Mouse (Mus musculus) forebrain, embryonic 13.5 days (tissue): ENCODE data around the gene Gm49721. TPM values are rescaled to one million over a fixed set of nuclear protein-coding genes. Genes with fewer than 3 reads are reported as not detected.
"Not testable (repeated sequence)": the region's sequence is repeated elsewhere in the genome, so short reads cannot be mapped to it uniquely, and the experiment has no call there.

Experiments used
- ATAC-seq: fragments of 200-750 bp; cut with Nextera tagmentation; 2 replicates; pipeline ENCODE4 v1.8.0; 2017
- H3K27ac ChIP-seq: fragments of 300-500 bp; sonication (generic); 2 replicates; pipeline ENCODE4 v1.5.1; 2015; ENCODE audit warnings: inconsistent platforms, mild to moderate bottlenecking, moderate library complexity
- H3K27me3 ChIP-seq: fragments of 300-500 bp; sonication (generic); 2 replicates; pipeline ENCODE4 v1.6.1; 2015; ENCODE audit warnings: mild to moderate bottlenecking, inconsistent platforms
- H3K36me3 ChIP-seq: fragments of 300-500 bp; sonication (generic); 2 replicates; pipeline ENCODE4 v1.6.1; 2015; ENCODE audit warnings: mild to moderate bottlenecking, inconsistent platforms; ENCODE audit not compliant: poor library complexity, severe bottlenecking
- H3K4me1 ChIP-seq: fragments of 300-500 bp; sonication (generic); 2 replicates; pipeline ENCODE4 v1.6.1; 2015; ENCODE audit warnings: inconsistent platforms
- H3K4me2 ChIP-seq: fragments of 300-500 bp; sonication (generic); 2 replicates; pipeline ENCODE4 v1.6.1; 2015; ENCODE audit warnings: inconsistent platforms, mild to moderate bottlenecking, moderate library complexity
- H3K4me3 ChIP-seq: fragments of 300-500 bp; sonication (generic); 2 replicates; pipeline ENCODE4 v1.5.1; 2015; ENCODE audit warnings: mild to moderate bottlenecking, inconsistent platforms
- H3K9ac ChIP-seq: fragments of 300-500 bp; sonication (generic); 2 replicates; pipeline ENCODE4 v1.6.1; 2015; ENCODE audit warnings: mild to moderate bottlenecking, inconsistent platforms
- H3K9me3 ChIP-seq: fragments of 300-500 bp; sonication (generic); replicated peaks from 2 replicates; pipeline ENCODE4 v1.6.1; 2016; ENCODE audit warnings: inconsistent platforms
- WGBS: fragments of 180-500 bp; shearing (Covaris S2); methylation state at CpG from one replicate; pipeline ENCODE4 v1.1.7; 2015; 5-methylcytosine and 5-hydroxymethylcytosine counted together
- polyA plus RNA-seq: library from polyadenylated mRNA; unstranded; fragments of >200 nt; fragmentation: Nextera tagmentation; extraction: Ambion mirVana; gene quantifications from 2 replicates; pipeline ENCODE4 v1.2.1, GENCODE M21; 2015

The Gm49721 gene
- 0.22 and 0.47 TPM in 2 replicates for polyA plus RNA-seq

GRCm38 (mm10) chr17:6978287-6979248 lies at the start of gene Gm49721:
TSS of gene Gm49721 (plus strand) at chr17:6978904.
- H3K4me1 ChIP-seq, H3K9me3 ChIP-seq, H3K27ac ChIP-seq, H3K27me3 ChIP-seq, H3K36me3 ChIP-seq: not testable (repeated sequence)
- H3K9ac ChIP-seq: peak within 1 kb of the TSS; percentile 70
- peak; percentile 99 for ATAC-seq
- H3K4me2 ChIP-seq: peak within 1 kb of the TSS; percentile 60
- 2% methylated on average over 36 of the region's 68 CpGs for WGBS
- peak within 1 kb of the TSS; percentile 51 for H3K4me3 ChIP-seq

- WGBS: 94% methylated on average over 7 of the region's 7 CpGs
- H3K36me3 ChIP-seq, H3K4me1 ChIP-seq, H3K9ac ChIP-seq, H3K4me3 ChIP-seq, H3K4me2 ChIP-seq, H3K9me3 ChIP-seq, H3K27me3 ChIP-seq, ATAC-seq, H3K27ac ChIP-seq: not testable (repeated sequence)
Observed at GRCm38 (mm10) chr17:6931625-6932024, 47.1 kb upstream of the Gm49721 start.

GRCm38 (mm10) chr17:6942560-6942959 lies 36.1 kb upstream of the Gm49721 start:
- not testable (repeated sequence) for H3K9ac ChIP-seq, H3K9me3 ChIP-seq, ATAC-seq, H3K27me3 ChIP-seq, H3K4me3 ChIP-seq, H3K27ac ChIP-seq, H3K4me2 ChIP-seq, H3K36me3 ChIP-seq, H3K4me1 ChIP-seq
- WGBS: no CpG with 5 or more reads among the region's 4 CpGs

- ATAC-seq: peak; percentile 25; the same call in 1 of the 2 replicates
- no CpG with 5 or more reads among the region's 8 CpGs for WGBS
- peak overlapping the region; percentile 64 for H3K4me2 ChIP-seq
- not testable (repeated sequence) for H3K27me3 ChIP-seq, H3K36me3 ChIP-seq, H3K9me3 ChIP-seq, H3K27ac ChIP-seq, H3K4me1 ChIP-seq
- peak overlapping the region; percentile 54 for H3K4me3 ChIP-seq
- peak overlapping the region; percentile 70 for H3K9ac ChIP-seq
Observed at GRCm38 (mm10) chr17:6947637-6947983, 31.1 kb upstream of the Gm49721 start.

- not testable (repeated sequence) for H3K4me1 ChIP-seq
- WGBS: under 1% methylated on average over 65 of the region's 73 CpGs
- H3K4me2 ChIP-seq: peak within 1 kb of the TSS; percentile 64
Observed at GRCm38 (mm10) chr17:6947984-6948768, 30.5 kb upstream of the Gm49721 start, which contains the start of gene Rsph3b. TSS of gene Rsph3b (minus strand) at chr17:6948682.

GRCm38 (mm10) chr17:6948769-6949228 lies 29.9 kb upstream of the Gm49721 start:
- ATAC-seq: peak; percentile 48
- H3K4me1 ChIP-seq, H3K27me3 ChIP-seq, H3K9me3 ChIP-seq, H3K36me3 ChIP-seq: not testable (repeated sequence)
- 18% methylated on average over 9 of the region's 9 CpGs for WGBS
- H3K4me2 ChIP-seq: peak overlapping the region; percentile 64
- peak overlapping the region; percentile 70 for H3K9ac ChIP-seq
- H3K4me3 ChIP-seq: peak overlapping the region; percentile 54
- peak overlapping the region; percentile 72; the same call in 1 of the 2 replicates for H3K27ac ChIP-seq

More at GRCm38 (mm10) chr17:6947984-6948768, 30.5 kb upstream of the Gm49721 start, which contains the start of gene Rsph3b:
- ATAC-seq: peak; percentile 97
- H3K9me3 ChIP-seq, H3K36me3 ChIP-seq, H3K27me3 ChIP-seq: not testable (repeated sequence)
- Histone ChIP-seq H3K9ac (peak within 1 kb of the TSS; percentile 70), H3K4me3 (peak within 1 kb of the TSS; percentile 54), H3K27ac (peak within 1 kb of the TSS; percentile 72)

- WGBS: 92% methylated on average over 7 of the region's 8 CpGs
- H3K4me2 ChIP-seq, H3K9ac ChIP-seq, H3K4me3 ChIP-seq, H3K27me3 ChIP-seq, H3K27ac ChIP-seq, H3K9me3 ChIP-seq, ATAC-seq, H3K4me1 ChIP-seq: not testable (repeated sequence)
- H3K36me3 ChIP-seq: peaks cover 10% of the 10 kb centered on the region; the same call in 1 of the 2 replicates
Observed at GRCm38 (mm10) chr17:6958881-6959280, 19.8 kb upstream of the Gm49721 start.

- Histone ChIP-seq H3K4me3 (peak overlapping the region; percentile 51), H3K4me2 (peak overlapping the region; percentile 56), H3K36me3 (peaks cover 10% of the 10 kb centered on the region; the same call in 1 of the 2 replicates)
- not testable (repeated sequence) for H3K9ac ChIP-seq, H3K4me1 ChIP-seq, H3K27ac ChIP-seq, H3K9me3 ChIP-seq, H3K27me3 ChIP-seq, ATAC-seq
- WGBS: 62% methylated on average over 4 of the region's 6 CpGs
Observed at GRCm38 (mm10) chr17:6959543-6960259, 19.0 kb upstream of the Gm49721 start.

- not testable (repeated sequence) for ATAC-seq, H3K27ac ChIP-seq, H3K9me3 ChIP-seq, H3K4me1 ChIP-seq, H3K27me3 ChIP-seq, H3K36me3 ChIP-seq
- H3K9ac ChIP-seq: peak overlapping the region; percentile 67
- H3K4me3 ChIP-seq: peak overlapping the region; percentile 51
- peak overlapping the region; percentile 56 for H3K4me2 ChIP-seq
- 1% methylated on average over 12 of the region's 12 CpGs for WGBS
Observed at GRCm38 (mm10) chr17:6960349-6960748, 18.4 kb upstream of the Gm49721 start.

GRCm38 (mm10) chr17:6960776-6961175 lies 17.9 kb upstream of the Gm49721 start, which contains the start of gene Tagap1:
TSS of gene Tagap1 (minus strand) at chr17:6961156.
- not testable (repeated sequence) for H3K9me3 ChIP-seq, H3K27me3 ChIP-seq, H3K27ac ChIP-seq, H3K4me1 ChIP-seq, ATAC-seq, H3K36me3 ChIP-seq
- WGBS: 1% methylated on average over 44 of the region's 51 CpGs
- H3K9ac ChIP-seq: peak within 1 kb of the TSS; percentile 67
- peak within 1 kb of the TSS; percentile 56 for H3K4me2 ChIP-seq
- peak within 1 kb of the TSS; percentile 51 for H3K4me3 ChIP-seq

GRCm38 (mm10) chr17:6961181-6962000 lies 17.3 kb upstream of the Gm49721 start:
- not testable (repeated sequence) for H3K27ac ChIP-seq
- 0% methylated on average over 17 of the region's 48 CpGs for WGBS

More at GRCm38 (mm10) chr17:6961181-6962000, 17.3 kb upstream of the Gm49721 start:
- H3K4me1 ChIP-seq, H3K9me3 ChIP-seq, H3K9ac ChIP-seq, H3K36me3 ChIP-seq, H3K27me3 ChIP-seq: not testable (repeated sequence)
- peak overlapping the region; percentile 49 for H3K4me2 ChIP-seq
- peak overlapping the region; percentile 29 for H3K4me3 ChIP-seq
- ATAC-seq: peak; percentile 97
